Mouse (Mus musculus): ENCODE data around the gene Gpr84. TPM values are rescaled to one million over a fixed set of nuclear protein-coding genes. Genes with fewer than 3 reads are reported as not detected.

The Gpr84 gene
- polyA plus RNA-seq (2012): 0.04 TPM in 1 of 2 replicates, not detected in the other

DNA sequence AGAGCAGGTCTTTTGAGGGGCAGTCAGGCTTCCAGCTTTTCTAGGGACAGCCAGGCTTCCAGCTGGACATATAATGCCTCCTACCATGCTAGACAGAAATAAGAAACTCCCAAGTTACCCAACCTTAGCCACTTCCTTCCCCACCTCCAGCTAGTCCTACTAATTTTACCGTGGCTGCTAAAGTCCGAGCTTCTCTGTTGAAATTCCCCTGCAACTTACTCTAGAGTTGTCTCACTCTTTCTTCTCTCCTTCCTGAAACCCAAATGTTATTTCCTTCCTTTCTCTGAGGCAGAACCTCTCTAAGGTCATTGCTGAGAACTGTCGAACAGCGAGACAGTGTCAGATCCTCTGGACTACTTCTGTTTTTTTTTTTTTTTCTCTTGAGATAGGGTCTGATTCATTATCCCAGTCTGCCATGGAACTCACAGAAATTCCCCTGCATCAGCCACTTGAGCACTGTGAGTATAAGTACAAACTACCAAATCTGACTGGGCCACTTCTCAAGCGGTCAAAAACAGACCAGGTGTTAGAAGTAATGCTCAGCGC lies at the start of gene Gpr84:
Gene Gpr84, minus strand, starts transcription at position 248 of the 546 bp plus-strand sequence.
- TF ChIP-seq GATA1 (IDR thresholded peaks at IDR 0.05; ENCODE audit: low read length): no peak

DNA sequence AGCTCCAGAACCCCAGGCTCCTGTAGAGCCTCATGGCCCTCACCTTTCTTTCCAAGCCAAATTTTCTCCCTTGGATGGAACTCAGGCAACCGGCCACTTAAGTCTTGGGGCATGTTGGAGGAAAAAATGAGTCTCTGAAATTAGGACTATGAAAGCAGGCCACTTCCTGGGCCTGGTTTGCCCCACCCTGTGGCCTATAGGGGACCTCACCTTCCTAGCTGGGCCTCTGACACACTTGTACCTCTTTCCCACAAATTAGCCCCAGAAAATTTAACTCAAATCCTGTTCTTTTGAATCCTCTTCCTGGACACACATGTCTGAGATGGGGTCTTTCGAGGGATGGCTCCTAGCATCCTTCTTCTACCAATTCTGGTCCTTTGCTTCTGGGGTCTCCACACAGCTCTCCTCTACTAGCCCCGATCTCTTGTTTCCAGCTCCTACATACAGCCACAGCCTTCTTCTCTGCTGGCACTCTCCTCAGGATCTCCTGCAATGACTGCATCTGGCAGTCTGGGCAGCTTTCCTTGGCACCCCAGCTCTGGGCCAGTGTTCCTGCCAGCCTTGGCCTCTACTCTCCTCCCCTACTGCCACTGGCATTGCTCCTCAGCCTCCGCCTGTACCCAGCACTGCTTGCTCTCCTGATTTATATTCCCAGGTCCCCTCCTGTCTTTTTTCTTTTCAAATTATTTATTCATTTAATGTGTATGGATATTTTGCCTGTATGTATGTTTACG lies 49.6 kb upstream of the Gpr84 start:
- TF ChIP-seq GATA1 (IDR thresholded peaks at IDR 0.05; ENCODE audit: low read length): no peak

DNA sequence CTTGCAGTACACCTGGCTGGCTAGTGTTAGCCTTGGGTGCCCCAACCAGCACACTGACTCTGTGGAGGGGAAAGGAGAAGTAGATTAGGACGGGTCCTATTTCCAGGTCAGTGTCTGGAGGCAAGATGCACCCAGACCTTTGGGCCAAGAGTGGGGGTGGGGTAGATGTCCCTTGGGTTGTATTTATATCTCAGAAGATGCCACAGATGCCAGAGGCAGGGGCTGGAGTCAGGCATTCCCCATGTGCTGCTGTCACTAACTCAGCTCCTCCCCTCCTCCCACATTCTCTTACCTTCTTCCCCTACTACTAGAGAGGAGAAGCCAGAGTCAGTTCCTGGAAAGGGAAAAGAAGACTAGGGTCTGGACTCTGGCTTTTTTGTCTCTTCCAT lies 48.7 kb upstream of the Gpr84 start:
- TF ChIP-seq GATA1 (IDR thresholded peaks at IDR 0.05; ENCODE audit: low read length): no peak

DNA sequence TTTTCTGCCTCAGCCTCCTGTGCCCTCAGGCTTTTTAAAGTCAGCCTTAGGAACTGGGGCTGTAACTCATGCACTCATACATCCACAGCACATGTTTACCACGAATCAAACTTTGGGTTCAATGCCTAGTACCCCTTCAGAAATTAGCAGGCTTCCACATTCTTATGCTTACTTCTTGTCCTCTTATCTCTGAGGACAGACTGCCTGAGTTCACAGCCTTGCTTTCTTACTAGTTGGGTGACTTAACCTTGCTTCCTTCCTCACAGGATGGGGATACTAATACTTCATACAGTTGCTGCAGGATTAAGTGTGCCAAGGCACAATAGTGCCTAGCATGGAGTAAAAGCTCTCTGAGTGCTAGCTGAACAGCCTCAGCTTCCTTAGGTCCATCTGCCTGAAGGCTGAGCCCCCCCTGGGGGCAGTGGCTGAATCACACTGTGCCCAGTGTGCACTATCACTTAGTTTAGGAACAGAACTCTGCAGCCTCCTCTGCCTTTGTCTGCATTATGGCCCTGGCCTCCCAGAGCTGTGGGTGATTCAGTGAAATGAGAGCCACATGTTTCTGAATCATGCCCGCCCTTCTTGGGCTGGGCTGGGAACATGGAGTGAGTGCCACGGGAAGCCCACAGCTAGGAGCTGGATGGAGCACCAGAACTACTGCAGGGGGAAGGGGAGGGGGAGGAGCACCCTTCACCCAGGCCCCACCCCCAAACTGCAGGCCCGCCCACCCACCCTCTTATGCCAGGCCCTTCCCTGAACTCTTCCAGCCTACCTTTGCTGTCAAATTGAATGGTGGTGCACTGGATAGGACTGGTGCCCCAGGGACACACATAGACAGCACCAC lies 48.1 kb upstream of the Gpr84 start:
- TF ChIP-seq GATA1 (IDR thresholded peaks at IDR 0.05; ENCODE audit: low read length): no peak

DNA sequence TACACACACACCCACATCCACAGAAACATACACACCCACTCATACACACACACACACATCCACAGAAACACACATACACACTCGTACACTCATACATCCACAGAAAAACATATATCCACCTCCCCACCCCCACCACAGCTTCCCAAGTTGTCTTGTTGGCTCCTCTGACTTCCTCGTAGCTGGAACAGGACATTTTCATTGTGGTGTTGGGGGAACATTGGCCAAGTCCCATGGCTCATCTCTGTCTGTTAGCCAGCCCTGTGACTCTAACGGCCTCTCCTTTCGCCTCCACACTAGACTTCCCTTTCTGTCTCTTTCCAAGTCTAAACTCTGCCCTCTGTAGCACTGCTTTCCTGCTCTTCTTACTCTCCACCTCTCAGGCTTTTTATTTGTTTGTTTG lies 47.4 kb upstream of the Gpr84 start:
- no peak for TF ChIP-seq GATA1 (IDR thresholded peaks at IDR 0.05; ENCODE audit: low read length)

DNA sequence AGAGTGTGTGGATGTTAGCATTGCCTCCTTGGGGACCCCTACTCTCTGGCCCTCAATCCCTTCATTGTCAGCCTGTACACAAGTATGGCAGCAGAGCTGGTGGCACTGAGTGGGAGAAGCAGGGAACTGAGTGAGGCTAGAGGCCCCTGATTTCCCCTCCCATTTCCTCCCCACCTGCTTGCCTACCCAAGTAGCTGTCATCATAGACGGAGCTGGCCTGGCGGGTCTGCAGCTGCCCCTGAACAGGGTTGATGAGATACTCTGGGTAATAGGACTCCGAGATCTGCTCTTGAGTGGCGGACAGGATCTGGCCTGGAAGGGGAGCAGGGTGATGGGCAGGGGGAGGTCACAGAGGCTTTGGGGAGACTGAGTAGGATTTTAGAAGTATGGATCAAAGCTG lies 45.7 kb upstream of the Gpr84 start:
- TF ChIP-seq GATA1 (IDR thresholded peaks at IDR 0.05; ENCODE audit: low read length): no peak

DNA sequence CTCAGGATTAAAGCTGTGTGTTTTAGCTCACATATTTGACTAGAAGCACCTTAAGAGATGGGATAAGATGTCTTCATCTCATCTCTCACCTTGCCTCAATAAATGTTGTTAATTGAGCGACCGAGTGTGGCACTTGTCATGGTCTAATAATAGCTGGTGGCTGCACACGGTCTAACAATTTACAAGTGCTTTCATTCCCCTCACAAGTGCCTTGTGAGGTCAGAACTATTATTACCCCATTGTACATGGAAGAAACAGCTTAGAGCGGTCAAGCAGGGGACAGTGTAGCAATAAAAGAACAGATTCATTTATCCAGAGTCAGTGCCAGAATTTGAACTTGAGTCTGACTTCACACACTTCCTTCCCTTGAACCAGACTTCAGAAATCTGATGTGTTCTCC lies 45.0 kb upstream of the Gpr84 start:
- TF ChIP-seq GATA1 (IDR thresholded peaks at IDR 0.05; ENCODE audit: low read length): no peak

DNA sequence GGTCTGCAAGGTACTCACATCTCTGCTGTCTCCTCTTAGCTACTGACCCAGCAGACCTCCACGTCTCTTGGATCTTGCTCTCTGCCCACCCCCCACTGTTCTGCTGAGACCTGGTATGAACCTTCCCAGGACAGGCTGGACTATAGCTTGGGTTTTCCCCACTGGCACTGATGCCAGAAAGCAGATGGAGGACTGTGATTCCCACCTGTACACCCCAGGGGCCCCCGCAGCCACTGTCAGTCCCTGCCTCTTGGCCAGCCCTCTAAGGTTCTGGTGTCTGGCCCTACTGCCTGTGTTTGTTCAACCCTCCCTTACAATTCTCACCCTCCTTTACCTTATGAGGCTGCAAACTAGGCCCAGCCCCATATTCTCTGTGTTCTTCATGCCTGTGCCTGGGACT lies 44.3 kb upstream of the Gpr84 start:
- no peak for TF ChIP-seq GATA1 (IDR thresholded peaks at IDR 0.05; ENCODE audit: low read length)

DNA sequence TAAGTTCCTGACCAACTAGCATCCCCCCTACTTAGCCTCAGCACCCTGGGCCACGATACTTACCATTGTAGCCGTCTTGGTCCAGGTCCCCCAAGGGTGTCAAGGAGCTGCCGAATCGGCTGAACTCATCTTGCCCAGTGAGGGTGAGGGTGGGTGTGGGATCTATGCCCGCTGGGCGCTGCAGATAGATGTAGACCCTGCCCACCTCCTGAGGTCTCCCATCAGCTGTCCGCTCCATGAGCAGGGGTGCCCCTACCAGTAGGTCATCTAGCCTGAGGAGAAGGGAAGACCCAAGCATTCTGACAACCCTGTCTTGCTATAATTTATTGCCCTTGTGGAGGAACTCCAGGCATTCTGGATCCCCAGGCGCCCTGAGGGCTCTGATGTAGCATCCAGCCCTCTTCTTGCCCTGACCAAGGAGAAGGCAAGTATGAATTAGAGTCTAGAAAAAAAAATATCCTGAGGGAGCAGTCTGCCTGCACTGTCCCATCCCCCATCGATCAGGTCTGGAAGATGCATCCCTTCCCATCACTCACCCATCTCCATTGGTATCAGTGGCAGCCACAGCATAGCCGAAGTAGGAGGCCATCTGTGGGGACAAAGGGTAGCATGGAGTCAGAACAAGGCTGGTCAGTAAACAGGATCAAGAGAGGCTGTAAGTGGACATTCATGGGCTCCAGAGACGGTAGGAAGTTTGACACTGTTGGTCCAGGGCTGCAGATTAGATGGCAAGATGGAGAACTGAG lies 43.3 kb upstream of the Gpr84 start:
- TF ChIP-seq GATA1 (IDR thresholded peaks at IDR 0.05; ENCODE audit: low read length): no peak

DNA sequence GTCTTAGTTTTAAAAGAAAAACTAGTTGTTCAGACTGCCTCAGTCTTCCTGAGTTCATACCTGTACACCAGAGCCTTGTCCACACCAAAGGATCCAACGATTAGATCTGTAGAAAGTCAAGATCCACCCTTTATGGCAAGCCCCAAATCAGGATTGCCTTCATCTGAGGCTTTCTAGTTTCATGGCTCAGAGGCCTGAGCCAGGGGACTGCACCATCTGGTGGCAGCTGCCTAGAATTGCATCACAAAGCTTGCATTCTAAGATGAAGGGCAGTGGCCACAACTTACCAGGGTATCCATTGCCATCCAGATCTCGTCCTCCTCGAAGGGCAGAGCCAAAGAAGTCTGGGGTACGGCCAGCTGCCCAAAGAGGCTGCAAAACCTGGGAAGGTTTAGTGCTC lies 42.4 kb upstream of the Gpr84 start:
- TF ChIP-seq GATA1 (IDR thresholded peaks at IDR 0.05; ENCODE audit: low read length): no peak

DNA sequence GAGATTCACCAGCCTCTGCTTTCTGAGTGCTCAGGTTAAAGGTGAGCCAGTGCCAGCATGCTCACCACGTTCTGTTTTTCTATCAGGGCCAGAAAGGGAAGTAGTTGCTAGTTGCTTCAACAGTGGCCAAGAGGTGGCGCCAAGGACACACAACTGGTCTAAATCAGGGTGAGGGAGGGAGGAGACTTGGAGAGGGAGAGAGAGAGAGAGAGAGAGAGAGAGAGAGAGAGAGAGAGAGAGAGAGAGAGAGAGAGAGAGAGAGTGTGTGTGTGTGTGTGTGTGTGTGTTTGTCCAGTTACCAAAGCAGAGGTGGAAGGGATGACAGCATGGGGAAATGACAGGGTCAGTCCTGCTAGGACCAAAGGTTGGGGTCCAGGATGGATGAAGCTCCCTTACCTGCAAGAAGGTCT lies 36.9 kb upstream of the Gpr84 start:
- TF ChIP-seq GATA1 (IDR thresholded peaks at IDR 0.05; ENCODE audit: low read length): no peak

DNA sequence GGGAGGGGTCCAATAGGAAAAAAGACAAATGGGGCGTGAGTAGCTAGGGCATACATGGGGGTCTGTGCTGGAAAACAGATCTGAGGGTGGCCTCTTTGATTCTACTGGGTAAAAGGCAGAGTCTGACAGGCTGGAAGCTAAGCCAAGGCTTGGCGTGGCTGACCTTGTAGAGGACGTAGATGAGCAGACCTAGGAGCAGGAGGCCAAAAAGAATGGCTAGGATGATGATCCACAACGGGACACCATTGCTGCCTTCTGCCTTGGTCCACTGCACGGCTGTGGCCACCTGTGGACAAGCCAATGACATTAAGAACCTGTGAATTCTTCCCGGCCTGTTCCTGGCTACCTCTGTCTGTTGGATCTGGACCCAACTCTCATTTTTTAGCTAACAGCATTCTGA lies 35.4 kb upstream of the Gpr84 start:
- no peak for TF ChIP-seq GATA1 (IDR thresholded peaks at IDR 0.05; ENCODE audit: low read length)

DNA sequence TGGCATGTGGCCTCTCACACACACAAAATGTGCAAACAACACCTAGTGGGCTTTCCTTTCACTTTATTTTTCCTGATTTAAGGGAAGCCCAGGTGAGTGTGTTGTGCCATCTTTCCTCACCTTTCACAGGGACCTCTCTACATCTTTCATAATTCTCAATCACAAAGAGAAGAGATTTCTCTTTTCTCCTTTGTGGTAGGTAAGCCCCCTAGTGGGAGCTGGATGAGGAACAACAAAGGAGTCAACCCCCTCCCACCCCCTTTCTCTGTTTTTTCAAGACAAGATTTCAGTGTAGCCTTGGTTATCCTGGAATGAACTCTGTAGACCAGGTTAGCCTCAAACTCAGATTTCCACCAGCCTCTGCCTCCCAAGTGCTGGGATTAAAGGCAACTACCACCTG lies 33.1 kb upstream of the Gpr84 start:
- TF ChIP-seq GATA1 (IDR thresholded peaks at IDR 0.05; ENCODE audit: low read length): no peak

DNA sequence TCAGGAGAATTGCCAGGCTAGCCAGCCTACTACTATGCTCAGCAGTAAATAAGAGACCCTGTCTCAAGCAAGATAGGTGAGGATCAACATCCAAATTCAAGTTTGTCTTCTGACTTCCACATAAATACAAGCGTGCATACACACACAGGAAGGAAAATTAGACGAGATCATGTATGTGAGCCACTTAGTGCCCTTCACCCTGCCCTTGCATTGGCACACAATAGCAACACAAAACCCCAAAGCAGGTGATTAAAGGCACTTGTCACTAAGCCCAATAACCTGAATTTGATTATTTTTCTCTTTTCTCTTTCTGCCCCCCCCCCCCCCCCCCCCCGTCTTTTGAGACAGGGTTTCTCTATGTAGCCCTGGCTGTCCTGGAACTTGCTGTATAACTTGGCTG lies 32.6 kb upstream of the Gpr84 start:
- TF ChIP-seq GATA1 (IDR thresholded peaks at IDR 0.05; ENCODE audit: low read length): no peak

DNA sequence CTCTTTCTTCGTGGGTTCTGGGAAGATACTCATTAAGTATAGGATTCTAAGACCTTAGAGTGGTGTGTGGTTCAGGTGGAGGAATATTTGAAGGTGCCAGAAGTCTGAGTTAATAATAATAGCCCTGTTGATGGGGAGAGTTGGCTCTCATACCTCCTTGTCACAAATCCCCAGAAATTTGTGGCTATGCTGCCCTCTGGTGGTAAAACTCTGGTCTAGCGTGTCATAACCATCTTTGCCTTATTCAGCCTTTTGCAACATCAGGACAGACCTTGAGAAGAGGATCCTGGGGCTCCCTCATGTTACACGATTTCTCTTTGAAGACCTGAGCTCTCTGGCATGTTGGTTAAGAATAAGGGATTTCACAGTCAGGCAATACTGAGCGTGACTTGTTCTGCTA lies 32.0 kb upstream of the Gpr84 start:
- no peak for TF ChIP-seq GATA1 (IDR thresholded peaks at IDR 0.05; ENCODE audit: low read length)

DNA sequence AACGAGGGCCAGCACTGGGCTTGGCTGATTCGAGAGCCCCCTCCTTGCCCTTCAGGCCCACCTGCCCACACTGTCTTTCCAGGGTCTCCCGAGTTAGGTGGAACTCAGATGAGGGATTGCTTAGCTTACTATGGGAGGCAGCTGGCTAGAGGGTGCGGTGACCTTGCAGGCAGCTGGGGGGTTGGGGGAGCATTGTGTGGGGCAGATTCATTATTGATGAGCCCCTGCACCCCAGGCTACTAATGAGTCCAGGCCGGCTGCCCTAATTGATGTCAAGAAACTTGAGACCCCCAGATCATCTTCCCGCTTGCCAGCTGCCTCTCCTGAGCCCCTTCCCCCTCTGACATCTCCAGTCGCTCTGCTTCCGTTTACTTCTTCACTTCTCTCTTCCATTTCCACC lies 31.1 kb upstream of the Gpr84 start:
- no peak for TF ChIP-seq GATA1 (IDR thresholded peaks at IDR 0.05; ENCODE audit: low read length)

All from G1E-ER4 (cell line).